Mouse (Mus musculus) pancreas, adult 10 weeks (tissue): ENCODE data around the gene Olfr149. TPM values are rescaled to one million over a fixed set of nuclear protein-coding genes. Genes with fewer than 3 reads are reported as not detected.

Experiments used
- polyA plus RNA-seq: library from polyadenylated mRNA; stranded (reverse); fragments of 350-450 nt; fragmentation: Illumina TruSeq; extraction: RNeasy Lipid Tissue Mini Kit (QIAGEN cat#74804); gene quantifications from one replicate; pipeline ENCODE4 v1.2.3, GENCODE M21; 2015; ENCODE audit warnings: low read depth, low replicate concordance; ENCODE audit not compliant: insufficient read depth

Gene Olfr149
- not detected for polyA plus RNA-seq

DNA sequence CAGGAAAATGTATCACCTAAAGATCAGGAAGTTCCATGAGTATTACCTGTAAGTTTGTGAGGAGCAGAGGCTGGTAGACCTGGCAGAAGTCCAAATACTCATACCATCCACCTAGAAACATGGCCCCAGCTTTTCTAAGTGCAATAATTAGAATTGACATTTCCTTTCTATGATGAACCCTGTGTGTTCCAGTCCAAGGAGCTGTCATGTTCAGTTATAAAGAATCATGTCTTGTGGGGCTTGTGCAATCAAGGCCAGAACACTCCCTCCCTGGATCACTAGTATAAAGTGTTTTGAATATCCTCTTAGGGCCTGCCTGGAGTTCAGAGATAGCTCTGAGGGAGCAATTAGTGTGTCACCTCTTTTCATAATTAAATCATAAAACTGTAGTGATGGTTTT, at the start of gene Olfr149:
Olfr149 (minus strand) TSS at position 101 of the 400 bp plus-strand sequence.

GRCm38 (mm10) chr9:39745949-39746348, 39.0 kb upstream of the Olfr149 start, which contains the start of gene Olfr967:
TSS of gene Olfr967 (plus strand) at chr9:39746249.

DNA sequence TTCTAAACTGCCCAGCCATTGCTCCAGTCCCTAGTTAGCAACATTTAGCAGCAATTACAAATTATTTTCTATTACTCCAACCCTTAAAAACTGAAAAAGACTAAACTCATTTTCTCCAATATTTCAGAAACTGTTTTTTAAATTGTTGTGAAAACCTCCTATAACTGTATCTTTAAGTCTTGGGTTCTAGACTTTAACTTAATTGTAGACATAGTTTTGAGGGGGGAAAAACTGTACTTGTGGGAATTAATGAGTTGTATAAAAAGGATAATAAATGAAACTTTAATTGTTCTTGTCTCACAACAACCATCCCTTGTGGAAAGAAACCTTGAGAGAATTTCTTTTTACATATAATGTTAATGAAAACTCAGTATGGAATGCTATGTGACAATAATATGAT, 23.8 kb upstream of the Olfr149 start, which contains the start of gene Olfr150:
Olfr150 (plus strand) TSS at position 301 of the 400 bp plus-strand sequence.

GRCm38 (mm10) chr9:39711053-39711452, 4.1 kb upstream of the Olfr149 start, which contains the start of gene Olfr965:
TSS of gene Olfr965 (plus strand) at chr9:39711353.

GRCm38 (mm10) chr9:39666905-39667304, 40.0 kb downstream of the Olfr149 start, which contains the start of gene Olfr963:
TSS of gene Olfr963 (plus strand) at chr9:39667205.

Other genes starting within 250 kb of the Olfr149 start
- gene Olfr955, start 235.2 kb downstream of the Olfr149 start, polyA plus RNA-seq, result not detected
- not detected for gene Olfr44, start 213.1 kb downstream of the Olfr149 start, polyA plus RNA-seq
- not detected for gene Olfr957, start 191.3 kb downstream of the Olfr149 start, polyA plus RNA-seq
- not detected for gene Olfr958, start 153.1 kb downstream of the Olfr149 start, polyA plus RNA-seq
- gene Olfr959, start 131.5 kb downstream of the Olfr149 start, polyA plus RNA-seq, result not detected
- gene AW551984, start 102.7 kb downstream of the Olfr149 start, polyA plus RNA-seq, result 2.0 TPM
- gene Olfr148, start 96.5 kb downstream of the Olfr149 start, polyA plus RNA-seq, result not detected
- gene Olfr960, start 85.7 kb downstream of the Olfr149 start, polyA plus RNA-seq, result not detected
- gene Olfr961, start 62.0 kb downstream of the Olfr149 start, polyA plus RNA-seq, result not detected
- not detected for gene Olfr963, start 39.9 kb downstream of the Olfr149 start, polyA plus RNA-seq
- gene Olfr965, start 4.2 kb upstream of the Olfr149 start, polyA plus RNA-seq, result not detected
- not detected for gene Olfr150, start 23.9 kb upstream of the Olfr149 start, polyA plus RNA-seq
- not detected for gene Olfr967, start 39.1 kb upstream of the Olfr149 start, polyA plus RNA-seq
- not detected for gene Olfr968, start 76.1 kb upstream of the Olfr149 start, polyA plus RNA-seq
- gene Olfr969, start 83.8 kb upstream of the Olfr149 start, polyA plus RNA-seq, result not detected
- gene Olfr970, start 101.7 kb upstream of the Olfr149 start, polyA plus RNA-seq, result not detected
- gene Olfr971, start 129.8 kb upstream of the Olfr149 start, polyA plus RNA-seq, result not detected
- not detected for gene Olfr972, start 159.3 kb upstream of the Olfr149 start, polyA plus RNA-seq
- not detected for gene Olfr229, start 200.2 kb upstream of the Olfr149 start, polyA plus RNA-seq
- gene Olfr974, start 230.4 kb upstream of the Olfr149 start, polyA plus RNA-seq, result not detected
- not detected for gene Olfr975, start 244.9 kb upstream of the Olfr149 start, polyA plus RNA-seq